Mouse (Mus musculus) embryonic facial prominence, embryonic 15.5 days (tissue): ENCODE data around the gene 9130230L23Rik. TPM values are rescaled to one million over a fixed set of nuclear protein-coding genes. Genes with fewer than 3 reads are reported as not detected.

Source experiments
- ATAC-seq: fragments of 200-750 bp; cut with Nextera tagmentation; 2 replicates; pipeline ENCODE4 v1.8.0; 2017; ENCODE audit warnings: low read depth, moderate TSS enrichment; ENCODE audit not compliant: insufficient number of reproducible peaks, low FRiP score, low TSS enrichment
- H3K27ac ChIP-seq: fragments of 300-500 bp; sonication (generic); replicated peaks from 2 replicates; pipeline ENCODE4 v1.5.1; 2015; ENCODE audit warnings: mild to moderate bottlenecking, inconsistent platforms
- H3K27me3 ChIP-seq: fragments of 300-500 bp; sonication (generic); 2 replicates; pipeline ENCODE4 v1.6.1; 2015; ENCODE audit warnings: inconsistent platforms
- H3K36me3 ChIP-seq: fragments of 300-500 bp; sonication (generic); 2 replicates; pipeline ENCODE4 v1.6.1; 2015; ENCODE audit warnings: mild to moderate bottlenecking, inconsistent platforms
- H3K4me1 ChIP-seq: fragments of 300-500 bp; sonication (generic); 2 replicates; pipeline ENCODE4 v1.6.1; 2015; ENCODE audit warnings: inconsistent platforms
- H3K4me2 ChIP-seq: fragments of 300-500 bp; sonication (generic); replicated peaks from 2 replicates; pipeline ENCODE4 v1.6.1; 2015; ENCODE audit warnings: mild to moderate bottlenecking, inconsistent platforms
- H3K4me3 ChIP-seq: fragments of 300-500 bp; sonication (generic); replicated peaks from 2 replicates; pipeline ENCODE4 v1.5.1; 2015; ENCODE audit warnings: mild to moderate bottlenecking, inconsistent platforms
- H3K9ac ChIP-seq: fragments of 300-500 bp; sonication (generic); 2 replicates; pipeline ENCODE4 v1.6.1; 2015; ENCODE audit warnings: inconsistent platforms
- H3K9me3 ChIP-seq: fragments of 300-500 bp; sonication (generic); replicated peaks from 2 replicates; pipeline ENCODE4 v1.6.1; 2016; ENCODE audit warnings: inconsistent platforms
- WGBS: fragments of 180-500 bp; shearing (Covaris S2); methylation state at CpG from one replicate; pipeline ENCODE4 v1.1.7; 2015; 5-methylcytosine and 5-hydroxymethylcytosine counted together
- polyA plus RNA-seq: library from polyadenylated mRNA; unstranded; fragments of >200 nt; fragmentation: Nextera tagmentation; extraction: Ambion mirVana; gene quantifications from 2 replicates; pipeline ENCODE4 v1.2.1, GENCODE M21; 2015

The 9130230L23Rik gene
- polyA plus RNA-seq, 1 experiment from 2014 or later = 1.9 TPM

DNA sequence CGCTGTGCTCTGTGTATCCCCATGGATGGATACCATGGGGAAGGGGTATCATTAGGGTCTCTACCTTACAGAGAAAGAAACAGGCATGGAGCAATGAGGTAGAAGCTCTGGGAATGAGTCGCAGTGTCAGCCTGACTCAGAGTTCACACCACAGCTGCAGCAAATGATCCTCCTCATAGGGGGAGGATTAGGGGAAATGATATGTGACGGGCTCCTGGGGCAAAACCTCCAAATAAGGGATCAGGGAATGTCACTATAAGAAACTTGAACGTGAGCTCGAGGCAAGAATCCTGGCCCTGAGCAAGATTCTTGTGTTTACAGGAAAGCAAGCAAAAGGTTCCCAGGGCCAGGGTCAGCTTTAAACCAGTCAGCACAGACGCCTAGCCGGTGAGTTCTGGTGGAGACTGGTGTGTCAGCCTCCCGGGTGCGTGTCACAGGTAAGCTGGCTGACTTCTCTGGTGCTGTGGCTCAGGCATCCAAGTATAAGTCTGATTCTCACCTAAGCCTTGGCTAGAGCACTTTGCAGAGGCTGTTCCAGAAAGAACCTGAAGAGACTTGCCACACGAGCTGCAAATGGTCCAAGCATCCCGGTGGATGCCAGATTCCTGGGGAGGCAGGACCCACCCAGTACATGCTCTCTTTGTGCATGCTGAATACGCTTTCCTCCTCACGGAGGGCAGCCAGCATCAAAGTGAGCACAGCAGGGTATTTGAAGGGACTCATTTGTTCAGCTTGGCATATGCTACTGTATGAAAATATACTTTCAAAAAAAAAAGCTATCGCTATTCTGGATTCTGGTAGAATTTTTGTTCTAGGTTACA lies 30.5 kb upstream of the 9130230L23Rik start:
- Histone ChIP-seq H3K4me1 (peaks cover 4% of the 10 kb centered on the region; the same call in 1 of the 2 replicates), H3K4me3 (no peak overlapping the region), H3K9ac (no peak overlapping the region), H3K36me3 (no peaks in the 10 kb centered on the region), H3K9me3 (no peaks in the 10 kb centered on the region), H3K27ac (no peak overlapping the region), H3K27me3 (no peaks in the 10 kb centered on the region), H3K4me2 (no peak overlapping the region)
- WGBS = 52% methylated on average over 14 of the region's 14 CpGs
- no peak for ATAC-seq

DNA sequence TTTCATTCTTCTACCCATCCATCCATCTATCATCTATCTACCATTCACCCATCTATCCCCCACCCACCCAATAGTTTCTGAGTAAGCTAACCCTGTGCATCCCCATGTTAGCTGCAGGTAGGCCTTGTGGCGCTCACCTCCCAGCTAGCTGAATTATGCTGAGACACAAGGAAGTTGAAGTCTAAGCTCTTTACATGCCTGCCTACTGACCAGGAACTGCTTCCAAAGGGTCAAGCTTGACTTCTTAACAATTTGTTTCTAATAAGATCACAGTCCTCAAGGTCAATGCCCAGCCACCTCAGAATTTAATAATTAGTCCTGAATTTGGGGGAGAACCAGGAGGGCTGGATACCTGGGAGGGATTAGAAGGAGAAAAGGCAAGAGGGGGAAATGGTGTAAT lies 28.7 kb upstream of the 9130230L23Rik start:
- ATAC-seq = no peak
- 96% methylated on average over 1 of the region's 1 CpGs for WGBS
- Histone ChIP-seq H3K27ac (no peak overlapping the region), H3K9ac (no peak overlapping the region), H3K36me3 (no peaks in the 10 kb centered on the region), H3K4me2 (no peak overlapping the region), H3K27me3 (no peaks in the 10 kb centered on the region), H3K4me3 (no peak overlapping the region), H3K4me1 (peaks cover 4% of the 10 kb centered on the region; the same call in 1 of the 2 replicates), H3K9me3 (no peaks in the 10 kb centered on the region)

DNA sequence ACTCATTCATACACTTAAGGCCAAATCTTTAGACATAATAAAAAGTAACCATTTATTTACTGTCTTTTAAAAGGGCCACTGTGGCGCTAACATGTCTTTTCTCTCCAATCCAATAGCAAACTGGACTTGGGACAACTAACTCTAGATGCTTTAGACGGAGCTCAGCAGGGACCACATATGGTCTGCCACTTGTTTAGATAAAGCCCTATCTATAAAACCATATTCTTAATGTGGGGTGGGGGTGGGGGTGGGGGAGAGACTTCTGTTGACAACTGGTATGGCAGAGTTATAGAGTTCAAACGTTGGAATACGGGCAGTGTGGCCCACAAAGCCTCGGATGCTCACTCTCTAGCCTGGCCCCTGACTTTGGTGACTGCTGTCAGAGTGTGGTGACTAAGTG lies 27.6 kb upstream of the 9130230L23Rik start:
- Histone ChIP-seq H3K9ac (no peak overlapping the region), H3K36me3 (peaks cover 5% of the 10 kb centered on the region; the same call in 1 of the 2 replicates), H3K4me3 (no peak overlapping the region), H3K27me3 (no peaks in the 10 kb centered on the region), H3K4me1 (peaks cover 4% of the 10 kb centered on the region; the same call in 1 of the 2 replicates), H3K27ac (no peak overlapping the region), H3K9me3 (no peaks in the 10 kb centered on the region), H3K4me2 (no peak overlapping the region)
- ATAC-seq = no peak
- 79% methylated on average over 5 of the region's 5 CpGs for WGBS

DNA sequence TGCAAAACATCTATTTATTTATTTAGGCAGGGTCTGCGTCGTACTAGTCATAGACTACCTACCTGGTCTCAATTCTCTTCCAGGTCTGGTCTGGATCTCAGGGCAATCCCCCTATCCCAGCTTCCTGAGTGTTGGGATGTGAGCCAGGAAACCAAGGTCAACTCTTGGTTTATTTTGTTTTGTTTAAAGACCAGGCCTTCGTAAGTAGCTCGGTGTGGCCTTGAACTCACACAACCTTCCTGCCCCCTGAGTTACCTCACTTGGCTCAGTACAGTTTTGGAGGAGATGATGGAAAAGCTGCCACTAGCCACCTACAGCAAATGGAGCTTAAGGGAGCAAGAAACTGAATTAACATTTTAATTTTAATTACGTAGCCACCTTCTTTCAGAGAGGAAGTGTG lies 24.1 kb upstream of the 9130230L23Rik start:
- no peak for ATAC-seq
- Histone ChIP-seq H3K9ac (no peak overlapping the region), H3K9me3 (0 out of 2 replicates have a peak, but pooled peaks cover 11% of the 10 kb centered on the region), H3K4me3 (no peak overlapping the region), H3K4me1 (no peaks in the 10 kb centered on the region), H3K27me3 (no peaks in the 10 kb centered on the region), H3K4me2 (no peak overlapping the region), H3K27ac (no peak overlapping the region), H3K36me3 (peaks cover 18% of the 10 kb centered on the region)
- 89% methylated on average over 5 of the region's 5 CpGs for WGBS

DNA sequence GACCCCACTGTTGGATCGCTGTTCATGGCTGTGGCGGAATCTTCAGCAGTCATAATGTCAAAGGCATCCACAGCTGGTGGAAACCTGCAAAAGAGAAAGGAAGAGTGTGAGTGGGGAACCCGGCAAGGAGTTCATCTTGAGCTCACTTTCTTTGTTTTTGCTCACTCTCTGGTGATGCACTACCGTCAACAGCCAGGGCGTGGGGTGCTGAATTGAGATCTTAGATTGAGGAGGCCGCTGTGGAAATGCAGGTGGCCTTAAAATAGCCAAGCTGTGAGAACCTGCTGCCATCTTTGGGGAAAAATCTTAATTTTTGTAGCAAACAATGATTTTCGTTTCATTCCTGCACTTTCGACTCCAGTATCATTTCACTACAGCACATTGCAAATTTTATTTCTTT lies 23.1 kb upstream of the 9130230L23Rik start:
- H3K27ac ChIP-seq = no peak overlapping the region
- H3K27me3 ChIP-seq = no peaks in the 10 kb centered on the region
- no peak overlapping the region for H3K9ac ChIP-seq
- peaks cover 18% of the 10 kb centered on the region for H3K36me3 ChIP-seq
- no peaks in the 10 kb centered on the region for H3K4me1 ChIP-seq
- ATAC-seq = no peak
- H3K4me3 ChIP-seq = no peak overlapping the region
- H3K4me2 ChIP-seq = no peak overlapping the region
- 0 out of 2 replicates have a peak, but pooled peaks cover 11% of the 10 kb centered on the region for H3K9me3 ChIP-seq
- 96% methylated on average over 8 of the region's 8 CpGs for WGBS

GRCm38 (mm10) chr5:66026796-66027195 lies 22.7 kb upstream of the 9130230L23Rik start:
- Histone ChIP-seq H3K27me3 (no peaks in the 10 kb centered on the region), H3K4me1 (no peaks in the 10 kb centered on the region), H3K36me3 (peaks cover 18% of the 10 kb centered on the region), H3K27ac (no peak overlapping the region), H3K9me3 (0 out of 2 replicates have a peak, but pooled peaks cover 11% of the 10 kb centered on the region), H3K4me3 (no peak overlapping the region), H3K4me2 (no peak overlapping the region), H3K9ac (no peak overlapping the region)
- no peak for ATAC-seq
- WGBS = 97% methylated on average over 31 of the region's 31 CpGs

GRCm38 (mm10) chr5:66015449-66015961 lies 11.4 kb upstream of the 9130230L23Rik start:
- H3K4me3 ChIP-seq = no peak overlapping the region
- WGBS = 93% methylated on average over 2 of the region's 2 CpGs
- no peaks in the 10 kb centered on the region for H3K36me3 ChIP-seq
- no peak overlapping the region for H3K9ac ChIP-seq
- no peaks in the 10 kb centered on the region for H3K27me3 ChIP-seq
- no peak overlapping the region for H3K27ac ChIP-seq
- H3K4me1 ChIP-seq = no peaks in the 10 kb centered on the region
- H3K4me2 ChIP-seq = no peak overlapping the region
- ATAC-seq = no peak
- no peaks in the 10 kb centered on the region for H3K9me3 ChIP-seq

DNA sequence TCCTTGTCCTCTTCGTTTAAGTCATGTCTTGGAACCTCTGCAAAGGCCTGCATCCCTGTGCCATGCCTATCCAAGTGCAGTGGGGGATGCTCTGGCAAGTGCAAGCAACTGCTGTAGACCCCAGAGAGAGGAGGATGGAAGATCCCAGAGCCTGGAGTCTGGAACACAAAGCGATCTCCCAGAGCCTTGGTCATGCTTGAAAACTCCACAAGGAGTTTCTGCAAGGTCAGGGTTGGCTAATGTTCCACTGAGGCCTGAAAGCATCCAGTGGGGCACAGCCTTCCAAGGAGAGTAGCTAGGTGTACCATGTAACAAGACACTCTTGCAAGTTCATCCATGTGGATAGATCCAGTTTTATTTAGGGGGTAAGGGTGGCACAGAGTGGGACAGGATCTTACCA lies 10.4 kb upstream of the 9130230L23Rik start:
- Histone ChIP-seq H3K4me1 (no peaks in the 10 kb centered on the region), H3K9ac (no peak overlapping the region), H3K27ac (no peak overlapping the region), H3K9me3 (no peaks in the 10 kb centered on the region), H3K27me3 (no peaks in the 10 kb centered on the region), H3K4me3 (no peak overlapping the region), H3K36me3 (no peaks in the 10 kb centered on the region), H3K4me2 (no peak overlapping the region)
- ATAC-seq = no peak
- WGBS = 87% methylated on average over 2 of the region's 2 CpGs

GRCm38 (mm10) chr5:66013999-66014398 lies 9.9 kb upstream of the 9130230L23Rik start:
- Histone ChIP-seq H3K9ac (no peak overlapping the region), H3K4me1 (no peaks in the 10 kb centered on the region), H3K36me3 (no peaks in the 10 kb centered on the region), H3K27me3 (no peaks in the 10 kb centered on the region), H3K4me2 (no peak overlapping the region), H3K9me3 (no peaks in the 10 kb centered on the region), H3K4me3 (no peak overlapping the region), H3K27ac (no peak overlapping the region)
- 74% methylated on average over 3 of the region's 3 CpGs for WGBS
- ATAC-seq = no peak

GRCm38 (mm10) chr5:66008245-66008967 lies 4.3 kb upstream of the 9130230L23Rik start:
- Histone ChIP-seq H3K4me3 (no peak overlapping the region), H3K9ac (no peak overlapping the region), H3K27me3 (no peaks in the 10 kb centered on the region), H3K9me3 (no peaks in the 10 kb centered on the region), H3K27ac (no peak overlapping the region), H3K36me3 (no peaks in the 10 kb centered on the region), H3K4me1 (no peaks in the 10 kb centered on the region), H3K4me2 (no peak overlapping the region)
- 67% methylated on average over 15 of the region's 15 CpGs for WGBS
- no peak for ATAC-seq

DNA sequence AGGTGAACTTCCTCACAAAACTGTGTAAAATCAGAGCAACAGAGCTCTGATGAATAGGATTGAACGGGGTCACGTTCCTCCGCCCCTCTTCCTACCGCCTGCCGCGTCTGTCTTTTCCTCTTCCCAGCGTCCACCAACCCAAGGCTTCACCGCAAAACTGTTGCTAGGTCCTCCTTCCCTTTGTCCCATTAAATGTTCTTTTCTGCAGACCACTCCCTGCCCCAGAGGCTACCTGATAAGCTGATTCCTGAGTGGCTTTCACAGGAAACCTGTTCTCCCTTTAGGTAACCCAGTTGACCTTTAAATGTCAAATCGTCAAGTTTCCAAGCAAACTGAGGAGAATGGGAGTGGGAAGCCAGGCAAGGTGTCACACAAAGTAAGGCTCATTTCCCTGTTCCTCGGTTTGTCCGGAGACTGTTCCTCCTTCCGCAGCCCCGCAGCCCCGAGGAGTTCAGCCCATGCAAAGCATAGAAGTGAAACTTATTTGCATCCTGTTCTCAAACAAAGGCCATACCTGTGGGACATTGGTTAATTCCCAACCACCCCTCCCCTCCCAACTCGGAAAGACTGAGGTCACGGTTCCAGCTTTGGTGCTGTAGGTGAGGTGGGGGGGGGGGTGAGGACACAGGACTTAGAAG lies 1.1 kb upstream of the 9130230L23Rik start:
- H3K4me1 ChIP-seq = no peaks in the 10 kb centered on the region
- no peaks in the 10 kb centered on the region for H3K9me3 ChIP-seq
- no peak overlapping the region for H3K27ac ChIP-seq
- no peak overlapping the region for H3K4me3 ChIP-seq
- no peak overlapping the region for H3K9ac ChIP-seq
- no peaks in the 10 kb centered on the region for H3K27me3 ChIP-seq
- H3K4me2 ChIP-seq = no peak overlapping the region
- ATAC-seq = no peak
- H3K36me3 ChIP-seq = no peaks in the 10 kb centered on the region
- WGBS = 49% methylated on average over 16 of the region's 16 CpGs
